9 mouse cellular contexts compared by ENCODE assay signal in genomic region chr11:106160841-106161721, GRCm38 (mm10). TPM values are rescaled to one million over a fixed set of nuclear protein-coding genes. Genes with fewer than 3 reads are reported as not detected.
DNase-seq lines count a peak whose midpoint lies in the region; ATAC-seq and TF ChIP-seq lines count a peak whose summit lies in the region.
"Had no signal": no experiment of that assay in that cellular context is flagged by ENCODE, and none has a peak within 500 bp of the region (broad histone marks: within the 10 kb centered on the region; RNA-seq: fewer than 3 reads in every experiment).

TSS of gene Gm10840 (plus strand) at chr11:106160850.
TSS of gene Limd2 (minus strand) at chr11:106160860.

- ATAC-seq in hindbrain, embryonic 15.5 days (ENCODE audit: low FRiP score, low read depth): peak; percentile 24; the same call in 1 of the 2 replicates

- no peak for TF ChIP-seq CTCF in C2C12 (IDR thresholded peaks at IDR 0.05; ENCODE audit: control insufficient read depth, insufficient read depth, insufficient read length)
- TF ChIP-seq CTCF in embryonic fibroblast, embryonic 13.5 days (IDR thresholded peaks at IDR 0.05; ENCODE audit: borderline replicate concordance, insufficient read depth, low read length): no peak
- TF ChIP-seq CTCF in left cerebral cortex, adult 2 months (IDR thresholded peaks at IDR 0.05): no peak

- intact Hi-C loops in left cerebral cortex, adult 2 months (cut with DNase I): loop anchor here (1.0 to 2.0 kb wide), 4 partner anchors 18 to 76 kb away; partner anchors contain the start of genes Ccdc47, Ddx42 and Map3k3

- peak within 1 kb of the TSS; percentile 92 for H3K9ac ChIP-seq in hindbrain, embryonic 15.5 days

- peak within 1 kb of the TSS; percentile 90 for H3ac ChIP-seq in C2C12 (ENCODE audit: control insufficient read depth, insufficient read length, low read depth)

- DNase-seq in NIH3T3 (ENCODE audit: low read depth): peak; percentile 42
- DNase-seq in left cerebral cortex, adult 2 months (ENCODE audit: extremely low spot score in 1 of 2, low spot score in 2 of 2): peak; percentile 85 to 86
- DNase-seq in lung, postnatal 36 days: peak; percentile 58
- DNase-seq in right cerebral cortex, postnatal 14 days: peak; percentile 79
- no peak for DNase-seq in adipocyte (ENCODE audit: low spot score)

- no peaks in the 10 kb centered on the region for H3K9me3 ChIP-seq in hindbrain, embryonic 15.5 days

- 24% methylated on average over 22 of the region's 22 CpGs for WGBS in hindbrain, embryonic 15.5 days

- H3K4me2 ChIP-seq in hindbrain, embryonic 15.5 days: peak within 1 kb of the TSS; percentile 92

- peak within 1 kb of the TSS; percentile 71 for H3K4me3 ChIP-seq in C2C12 (ENCODE audit: insufficient read depth, poor library complexity, severe bottlenecking)
- H3K4me3 ChIP-seq in embryonic fibroblast, embryonic 13.5 days (ENCODE audit: insufficient read depth, low read length): peak within 1 kb of the TSS; percentile 54
- peak within 1 kb of the TSS; percentile 81 for H3K4me3 ChIP-seq in hindbrain, embryonic 15.5 days
- H3K4me3 ChIP-seq in left cerebral cortex, adult 2 months: peak within 1 kb of the TSS; percentile 75

- TF ChIP-seq POLR2A in embryonic fibroblast, embryonic 13.5 days (IDR thresholded peaks at IDR 0.05; ENCODE audit: low read depth, low read length): no peak; the same call in 1 of the 2 replicates

- peak within 1 kb of the TSS; percentile 54 for H3K27ac ChIP-seq in embryonic fibroblast, embryonic 13.5 days (ENCODE audit: insufficient read depth, low read length)
- peak within 1 kb of the TSS; percentile 98 for H3K27ac ChIP-seq in hindbrain, embryonic 15.5 days (replicated peaks)
- peak within 1 kb of the TSS; percentile 99 for H3K27ac ChIP-seq in left cerebral cortex, adult 2 months

- no peaks in the 10 kb centered on the region; the same call in 1 of the 2 replicates for H3K4me1 ChIP-seq in embryonic fibroblast, embryonic 13.5 days (ENCODE audit: control insufficient read depth, insufficient read depth, low read length)
- peaks cover 41% of the 10 kb centered on the region for H3K4me1 ChIP-seq in hindbrain, embryonic 15.5 days (replicated peaks)

- no peaks in the 10 kb centered on the region for H3K79me2 ChIP-seq in C2C12 (ENCODE audit: control insufficient read depth, insufficient read depth)

- H3K79me3 ChIP-seq in C2C12 (ENCODE audit: low read depth): no peaks in the 10 kb centered on the region

- no peaks in the 10 kb centered on the region for H3K27me3 ChIP-seq in C2C12 (ENCODE audit: control insufficient read depth, insufficient read depth, insufficient read length)
- no peaks in the 10 kb centered on the region for H3K27me3 ChIP-seq in hindbrain, embryonic 15.5 days

- peaks cover 16% of the 10 kb centered on the region for H3K36me3 ChIP-seq in C2C12 (ENCODE audit: control insufficient read depth, insufficient read depth)
- H3K36me3 ChIP-seq in hindbrain, embryonic 15.5 days: peaks cover 23% of the 10 kb centered on the region

TF ChIP-seq in C2C12, 6 proteins besides CTCF, POLR2A, EP300 and RAD21:
- no peak for TF ChIP-seq MYOG (IDR thresholded peaks at IDR 0.05; ENCODE audit: control insufficient read depth, extremely low read depth, insufficient read length)
- TF ChIP-seq MYOD1 (IDR thresholded peaks at IDR 0.05; ENCODE audit: control insufficient read depth, insufficient read length, low read depth): no peak
- TF ChIP-seq MAX (IDR thresholded peaks at IDR 0.05): no peak
- TF ChIP-seq FOSL1 (IDR thresholded peaks at IDR 0.05; ENCODE audit: insufficient read depth, low read length, poor library complexity, severe bottlenecking): no peak
- TF ChIP-seq CEBPB (IDR thresholded peaks at IDR 0.05; ENCODE audit: low read depth): no peak
- TF ChIP-seq USF1 (IDR thresholded peaks at IDR 0.05; ENCODE audit: low read depth): no peak

RNA-seq across cellular contexts. Expression of gene Gm10840, which starts in this region (rescaled TPM):
- polyA plus RNA-seq in C2C12 (2012; fragmentation: generic; extraction: Trizol): not detected
- not detected in 2 replicates for polyA plus RNA-seq in embryonic fibroblast, embryonic 13.5 days (2011; ENCODE audit: insufficient read length, low read depth, missing spikeins)
- polyA plus RNA-seq in hindbrain, embryonic 15.5 days (2015; fragmentation: Nextera tagmentation; extraction: Ambion mirVana): 0.65 TPM in 1 of 2 replicates, not detected in the other
- total RNA-seq in left cerebral cortex, adult 2 months (2021): not detected
- total RNA-seq: gastrocnemius, postnatal 4 days had no signal

RNA-seq across cellular contexts. Expression of gene Limd2, which starts in this region (rescaled TPM):
- polyA plus RNA-seq in C2C12 (2012; fragmentation: generic; extraction: Trizol): 67.7 TPM
- 67.2 and 70.6 TPM in 2 replicates for polyA plus RNA-seq in embryonic fibroblast, embryonic 13.5 days (2011; ENCODE audit: insufficient read length, low read depth, missing spikeins)
- 162 and 167 TPM in 2 replicates for polyA plus RNA-seq in hindbrain, embryonic 15.5 days (2015; fragmentation: Nextera tagmentation; extraction: Ambion mirVana)
- total RNA-seq in left cerebral cortex, adult 2 months (2021): 10 to 100 TPM; 78.1 to 96.5 TPM
